Comparison of ENCODE assay signal across 9 mouse cellular contexts in the genomic region with DNA sequence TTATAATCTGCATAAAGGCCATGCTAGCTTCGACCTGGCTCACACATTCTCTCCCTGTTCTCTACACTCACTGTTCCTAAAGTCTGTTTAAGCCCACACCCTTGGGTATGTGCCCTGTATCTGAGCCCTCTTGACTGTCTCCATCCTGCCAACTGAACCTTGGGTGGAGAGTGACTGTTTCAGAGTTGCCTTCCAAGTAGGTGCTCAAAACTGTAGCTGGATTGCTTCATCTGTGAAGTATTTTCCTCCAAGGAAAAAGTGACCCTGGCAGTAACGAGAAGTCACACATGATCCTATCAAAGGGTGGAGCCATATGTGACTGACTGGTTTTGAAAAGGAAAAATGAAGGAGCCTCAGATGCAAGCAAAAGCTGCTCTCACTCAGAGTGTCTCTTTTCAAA.
"Had no signal": no experiment of that assay in that cellular context is flagged by ENCODE, and none has a peak within 500 bp of the region (broad histone marks: within the 10 kb centered on the region; RNA-seq: fewer than 3 reads in every experiment).

No protein-coding gene starts in this region.

- H3K4me1 ChIP-seq: liver, embryonic 13.5 days; midbrain, embryonic 13.5 days had no signal

- ATAC-seq: liver, postnatal 0 days; midbrain, embryonic 13.5 days had no signal

- H3K27ac ChIP-seq: left cerebral cortex, adult 2 months; liver, embryonic 13.5 days; midbrain, embryonic 13.5 days had no signal

- H3K27me3 ChIP-seq: liver, embryonic 13.5 days; midbrain, embryonic 13.5 days had no signal

- H3K9me3 ChIP-seq: liver, embryonic 13.5 days; midbrain, embryonic 13.5 days had no signal

- H3K9ac ChIP-seq: liver, embryonic 13.5 days; liver, postnatal 0 days; midbrain, embryonic 13.5 days had no signal

- H3K36me3 ChIP-seq: liver, embryonic 13.5 days; midbrain, embryonic 13.5 days had no signal

- H3K4me2 ChIP-seq: liver, embryonic 13.5 days; midbrain, embryonic 13.5 days had no signal

- H3K4me3 ChIP-seq: left cerebral cortex, adult 2 months; liver, embryonic 13.5 days; midbrain, embryonic 13.5 days had no signal

- DNase-seq: kidney, adult 18-20 months; kidney, postnatal 14 days; liver; liver, embryonic 13.5 days; liver, postnatal 0 days; right cerebral cortex, postnatal 14 days; thymus, postnatal 4 days had no signal
